Mouse (Mus musculus): ENCODE data around the gene Stat6. TPM values are rescaled to one million over a fixed set of nuclear protein-coding genes. Genes with fewer than 3 reads are reported as not detected.
A peak's percentile ranks its signal among the peaks of the same experiment; 100 is the strongest.

Stat6 gene
- polyA plus RNA-seq, 1 experiment: 33.8 TPM

GRCm38 (mm10) chr10:127603437-127604371, 39.1 kb upstream of the Stat6 start:
- H3K36me3 ChIP-seq (replicated peaks; ENCODE audit: low read length): no peaks in the 10 kb centered on the region
- H3K4me3 ChIP-seq (replicated peaks): peak overlapping the region; percentile 70
- H3K9me3 ChIP-seq: no peaks in the 10 kb centered on the region
- H3K27me3 ChIP-seq (replicated peaks): peaks cover 78% of the 10 kb centered on the region
- H3K4me1 ChIP-seq: peaks cover 31% of the 10 kb centered on the region
- no peak for TF ChIP-seq GATA1 (IDR thresholded peaks at IDR 0.05; ENCODE audit: borderline replicate concordance, low read length)
- no peak for TF ChIP-seq FLI1 (IDR thresholded peaks at IDR 0.05; ENCODE audit: low read length)

DNA sequence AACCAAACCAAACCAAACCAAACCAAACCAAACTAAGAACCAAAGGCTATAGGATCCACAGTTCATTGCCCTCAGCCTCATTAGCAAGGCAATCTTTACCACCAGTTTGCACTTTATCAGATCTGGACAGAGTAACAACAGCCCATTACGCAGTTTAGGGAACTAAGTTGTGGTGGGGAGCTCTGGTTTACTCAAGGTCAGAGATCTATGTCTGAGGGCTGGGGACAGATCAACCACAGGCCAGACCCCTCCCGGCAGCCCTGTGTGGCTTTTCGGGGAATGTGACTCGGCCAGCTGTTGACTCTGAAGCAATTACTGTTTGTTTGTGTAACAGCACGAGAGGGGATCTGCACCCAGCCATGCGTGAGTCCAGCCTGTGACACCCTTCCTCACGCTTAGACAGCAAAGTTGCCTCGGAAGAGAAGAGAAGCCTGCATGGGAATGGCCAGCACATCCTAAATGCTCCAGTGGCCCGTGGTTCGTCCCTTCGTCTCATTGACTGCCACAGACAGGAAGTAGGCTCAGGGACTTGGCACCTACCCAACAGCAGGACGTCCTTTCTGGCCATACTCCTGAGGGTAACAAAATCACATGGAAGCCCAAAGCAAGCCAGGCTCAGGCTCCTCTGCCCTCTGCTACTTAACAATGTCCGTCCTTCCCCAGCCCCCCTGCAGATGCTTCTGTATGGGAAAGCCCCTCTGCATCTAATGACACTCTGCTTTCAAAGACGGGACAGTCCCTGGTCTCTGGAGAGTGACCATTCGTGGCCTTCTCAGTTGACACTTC, 38.1 kb upstream of the Stat6 start:
- peaks cover 31% of the 10 kb centered on the region for H3K4me1 ChIP-seq
- TF ChIP-seq FLI1 (IDR thresholded peaks at IDR 0.05; ENCODE audit: low read length) (no peak), GATA1 (IDR thresholded peaks at IDR 0.05; ENCODE audit: borderline replicate concordance, low read length) (no peak)
- H3K4me3 ChIP-seq (replicated peaks): peak overlapping the region; percentile 79
- no peaks in the 10 kb centered on the region for H3K9me3 ChIP-seq
- peaks cover 78% of the 10 kb centered on the region for H3K27me3 ChIP-seq (replicated peaks)
- no peaks in the 10 kb centered on the region for H3K36me3 ChIP-seq (replicated peaks; ENCODE audit: low read length)

DNA sequence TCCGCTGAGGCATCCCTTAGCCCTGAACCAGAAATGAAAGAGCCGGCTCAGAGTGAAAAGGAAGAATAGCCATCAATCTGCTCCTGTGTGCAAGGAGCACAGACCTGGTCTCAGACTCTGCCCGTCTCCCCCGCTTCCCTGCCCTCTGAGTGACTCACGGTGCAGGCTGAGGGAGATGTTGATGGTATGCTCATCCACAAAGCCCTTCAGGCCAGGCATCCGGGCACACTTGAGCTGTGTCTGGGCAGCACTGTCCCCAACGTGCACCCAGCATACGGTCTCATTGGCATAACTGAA, 37.6 kb upstream of the Stat6 start:
- H3K36me3 ChIP-seq (replicated peaks; ENCODE audit: low read length): no peaks in the 10 kb centered on the region
- peaks cover 34% of the 10 kb centered on the region for H3K4me1 ChIP-seq
- peaks cover 2% of the 10 kb centered on the region; the same call in 1 of the 2 replicates for H3K9me3 ChIP-seq
- peak overlapping the region; percentile 70 for H3K4me3 ChIP-seq (replicated peaks)
- TF ChIP-seq FLI1 (IDR thresholded peaks at IDR 0.05; ENCODE audit: low read length): no peak
- no peak for TF ChIP-seq GATA1 (IDR thresholded peaks at IDR 0.05; ENCODE audit: borderline replicate concordance, low read length)
- H3K27me3 ChIP-seq (replicated peaks): peaks cover 77% of the 10 kb centered on the region

- Histone ChIP-seq H3K4me1 (peaks cover 39% of the 10 kb centered on the region), H3K9me3 (peaks cover 7% of the 10 kb centered on the region; the same call in 1 of the 2 replicates), H3K4me3 (replicated peaks) (no peak overlapping the region), H3K27me3 (replicated peaks) (peaks cover 77% of the 10 kb centered on the region), H3K36me3 (replicated peaks; ENCODE audit: low read length) (no peaks in the 10 kb centered on the region)
- TF ChIP-seq GATA1 (IDR thresholded peaks at IDR 0.05; ENCODE audit: borderline replicate concordance, low read length): no peak
- TF ChIP-seq FLI1 (IDR thresholded peaks at IDR 0.05; ENCODE audit: low read length): no peak
These were observed 37.0 kb upstream of the Stat6 start for GRCm38 (mm10) chr10:127605756-127606155.

DNA sequence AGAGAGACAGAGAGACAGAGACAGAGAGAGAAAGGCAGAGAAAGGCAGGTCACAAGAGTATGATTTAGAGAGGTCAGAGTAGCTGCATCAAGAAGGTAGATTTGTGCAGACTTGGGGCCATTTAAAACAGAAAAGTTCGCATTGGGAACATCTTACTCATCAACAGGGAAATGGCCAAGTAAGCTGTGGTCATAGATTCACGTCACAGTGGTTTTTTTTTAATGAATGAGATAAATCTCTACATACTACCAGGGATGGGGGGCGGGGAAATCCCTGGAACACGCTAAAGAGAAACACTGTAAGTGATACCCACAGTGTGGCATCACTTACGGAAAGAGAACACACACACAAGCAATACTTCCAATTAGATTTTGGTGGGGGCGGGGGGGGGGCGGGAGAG, 35.7 kb upstream of the Stat6 start:
- Histone ChIP-seq H3K4me1 (peaks cover 40% of the 10 kb centered on the region), H3K9me3 (peaks cover 7% of the 10 kb centered on the region; the same call in 1 of the 2 replicates), H3K27me3 (replicated peaks) (peaks cover 75% of the 10 kb centered on the region), H3K36me3 (replicated peaks; ENCODE audit: low read length) (no peaks in the 10 kb centered on the region), H3K4me3 (replicated peaks) (no peak overlapping the region)
- no peak for TF ChIP-seq FLI1 (IDR thresholded peaks at IDR 0.05; ENCODE audit: low read length)
- TF ChIP-seq GATA1 (IDR thresholded peaks at IDR 0.05; ENCODE audit: borderline replicate concordance, low read length): no peak

DNA sequence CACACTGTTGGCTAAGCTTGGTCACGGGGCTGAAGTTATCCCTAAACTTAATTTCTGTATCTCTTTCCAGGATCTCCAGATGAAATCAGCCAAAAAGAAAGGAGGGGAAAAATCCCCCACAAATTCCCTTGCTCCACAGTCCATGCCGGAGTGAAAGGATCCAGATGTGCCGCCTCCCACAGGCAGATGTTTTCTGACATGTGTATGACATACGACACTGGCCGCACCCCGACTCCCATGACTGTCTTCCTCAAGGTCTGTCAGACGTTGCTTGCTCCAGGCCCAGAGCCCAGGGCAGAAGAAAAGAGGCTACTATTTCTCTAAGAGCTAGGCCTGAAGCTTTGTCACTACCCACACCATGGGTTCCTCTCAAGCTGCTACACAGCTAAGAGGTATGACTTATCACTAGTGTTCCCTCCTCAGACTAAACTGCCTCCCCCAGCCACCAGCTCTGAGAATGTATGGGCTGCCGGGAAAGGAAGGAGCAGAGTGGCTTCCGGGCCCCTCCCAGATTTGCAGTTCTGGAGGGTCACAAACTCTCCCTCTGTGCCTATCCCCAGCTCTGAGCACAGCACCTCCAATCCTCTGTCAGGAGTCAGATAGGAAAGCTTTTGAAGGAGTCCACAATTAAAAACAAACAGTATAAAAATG, 33.2 kb upstream of the Stat6 start:
- Histone ChIP-seq H3K4me1 (peaks cover 32% of the 10 kb centered on the region), H3K27me3 (replicated peaks) (peaks cover 80% of the 10 kb centered on the region), H3K9me3 (peaks cover 7% of the 10 kb centered on the region; the same call in 1 of the 2 replicates), H3K36me3 (replicated peaks; ENCODE audit: low read length) (no peaks in the 10 kb centered on the region), H3K4me3 (replicated peaks) (no peak overlapping the region)
- TF ChIP-seq GATA1 (IDR thresholded peaks at IDR 0.05; ENCODE audit: borderline replicate concordance, low read length) (no peak), FLI1 (IDR thresholded peaks at IDR 0.05; ENCODE audit: low read length) (no peak)

GRCm38 (mm10) chr10:127610066-127610415, 32.7 kb upstream of the Stat6 start:
- Histone ChIP-seq H3K4me3 (replicated peaks) (no peak overlapping the region), H3K36me3 (replicated peaks; ENCODE audit: low read length) (no peaks in the 10 kb centered on the region), H3K9me3 (peaks cover 7% of the 10 kb centered on the region; the same call in 1 of the 2 replicates), H3K27me3 (replicated peaks) (peaks cover 78% of the 10 kb centered on the region), H3K4me1 (peaks cover 32% of the 10 kb centered on the region)
- TF ChIP-seq FLI1 (IDR thresholded peaks at IDR 0.05; ENCODE audit: low read length) (no peak), GATA1 (IDR thresholded peaks at IDR 0.05; ENCODE audit: borderline replicate concordance, low read length) (no peak)

DNA sequence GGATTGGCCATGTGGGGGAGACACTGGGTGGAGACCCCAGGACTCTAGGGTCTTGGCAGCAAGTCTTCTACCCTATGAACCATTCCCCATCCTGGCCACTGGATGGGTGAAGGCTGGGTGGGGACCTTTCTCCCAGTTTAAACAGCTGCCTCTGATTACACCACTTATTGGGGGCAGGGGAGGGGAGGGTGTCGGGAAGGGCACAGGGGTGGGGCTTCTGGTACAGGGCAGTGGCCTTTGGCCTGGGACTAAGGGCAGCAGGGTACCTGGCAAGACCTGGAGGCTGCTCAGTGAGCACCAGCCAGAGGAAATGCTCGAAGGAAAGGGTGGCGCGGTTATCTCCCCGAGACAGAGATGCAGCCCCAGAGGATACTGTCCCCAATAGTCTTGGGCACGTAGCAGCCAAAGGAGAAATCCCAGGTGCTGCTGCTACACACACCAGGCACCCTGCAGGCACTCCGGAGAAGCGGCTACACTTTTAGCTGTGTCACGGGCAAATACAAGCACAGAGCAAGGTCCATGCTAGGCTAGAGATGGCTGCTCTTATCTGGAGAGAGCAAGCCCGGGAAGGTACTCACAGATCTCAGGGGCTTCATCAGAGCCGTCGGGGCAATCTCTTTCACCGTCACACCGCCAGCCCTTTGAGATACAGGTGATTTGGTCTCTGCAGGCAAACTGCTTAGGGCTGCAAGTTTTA, 30.6 kb upstream of the Stat6 start:
- H3K9me3 ChIP-seq: peaks cover 7% of the 10 kb centered on the region; the same call in 1 of the 2 replicates
- no peak for TF ChIP-seq GATA1 (IDR thresholded peaks at IDR 0.05; ENCODE audit: borderline replicate concordance, low read length)
- TF ChIP-seq FLI1 (IDR thresholded peaks at IDR 0.05; ENCODE audit: low read length): no peak
- peaks cover 85% of the 10 kb centered on the region for H3K27me3 ChIP-seq (replicated peaks)
- H3K4me1 ChIP-seq: peaks cover 37% of the 10 kb centered on the region
- H3K4me3 ChIP-seq (replicated peaks): no peak overlapping the region
- H3K36me3 ChIP-seq (replicated peaks; ENCODE audit: low read length): no peaks in the 10 kb centered on the region

Data from megakaryocyte, embryonic 14.5 days (primary cell).